Mouse (Mus musculus) spleen, postnatal 4 days (tissue): ENCODE results near the gene Snx29.

Experiments
- DNase-seq, 2 experiments: peaks; one replicate each; pipeline ENCODE4 v3.0.0; 2022; ENCODE audit warnings: low spot score in 2 of 2

Gene Snx29

GRCm38 (mm10) chr16:11688281-11689005, 365.7 kb downstream of the Snx29 start:
- DNase-seq, result no peak

GRCm38 (mm10) chr16:11690097-11690496, 367.4 kb downstream of the Snx29 start:
- no peak for DNase-seq

- no peak for DNase-seq
These were observed 368.0 kb downstream of the Snx29 start for GRCm38 (mm10) chr16:11690756-11691155.

- DNase-seq, result no peak
These were observed 368.9 kb downstream of the Snx29 start for GRCm38 (mm10) chr16:11691487-11692200.

DNA sequence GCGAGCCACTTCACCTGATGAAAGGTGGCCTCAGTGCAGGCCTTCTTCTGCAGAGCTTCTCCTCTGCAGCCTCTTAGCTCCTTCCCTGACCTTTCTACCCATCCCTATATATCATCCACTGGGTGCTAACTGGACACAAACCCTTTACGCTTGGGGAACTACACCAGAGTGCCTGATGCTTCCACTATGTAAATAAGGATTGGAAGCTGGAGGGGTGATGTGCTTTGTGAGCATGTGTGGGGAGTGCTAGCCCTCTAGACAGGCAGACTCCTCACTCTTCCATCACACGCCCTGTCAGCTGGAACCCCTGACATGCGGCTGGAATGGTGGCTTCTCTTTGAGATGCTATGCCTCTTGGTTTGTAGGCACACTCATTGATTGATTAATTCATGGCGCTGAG, 370.0 kb downstream of the Snx29 start:
- no peak for DNase-seq

DNA sequence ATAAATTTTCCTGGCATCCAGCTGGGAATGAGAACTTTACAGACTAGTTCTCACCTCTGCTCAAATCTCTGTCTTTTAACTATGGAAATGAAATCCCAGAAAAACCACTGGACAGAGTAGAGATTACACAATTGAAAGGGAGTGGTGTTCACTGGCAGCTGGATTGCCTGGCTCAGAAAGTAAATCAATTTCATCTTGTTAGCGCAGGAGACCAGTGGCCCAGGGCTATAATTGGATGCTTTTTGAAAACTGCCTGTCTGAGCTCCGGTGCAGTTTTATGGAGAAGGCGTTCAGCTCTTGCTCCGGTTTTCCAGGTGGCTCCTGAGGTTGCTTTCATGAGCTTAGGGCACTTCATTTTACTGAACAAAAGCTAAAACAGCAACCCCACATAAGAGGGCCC, 371.7 kb downstream of the Snx29 start:
- no peak for DNase-seq

DNA sequence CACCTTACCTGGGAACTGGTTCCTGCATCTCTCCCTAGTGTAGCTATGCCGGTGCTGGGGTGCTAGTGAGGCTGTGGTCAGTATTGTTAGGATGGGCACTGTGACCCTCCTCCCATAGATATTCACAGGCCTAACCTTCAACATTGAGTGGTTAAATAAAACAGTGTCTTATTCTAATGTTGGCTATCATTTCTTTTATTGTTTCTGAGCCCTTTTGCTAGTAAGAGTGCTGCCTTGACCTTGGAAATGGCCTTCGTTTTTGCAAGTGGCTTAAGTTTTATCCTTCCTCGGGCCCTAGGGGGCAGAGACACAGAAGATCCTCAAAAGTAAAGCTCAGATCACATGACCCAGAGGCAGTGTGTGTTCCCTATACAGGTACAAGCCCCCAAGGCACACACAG, 374.1 kb downstream of the Snx29 start:
- DNase-seq, result no peak

GRCm38 (mm10) chr16:11697710-11698357, 375.1 kb downstream of the Snx29 start:
- DNase-seq, result no peak

GRCm38 (mm10) chr16:11701579-11701978, 378.9 kb downstream of the Snx29 start:
- DNase-seq, result no peak

DNA sequence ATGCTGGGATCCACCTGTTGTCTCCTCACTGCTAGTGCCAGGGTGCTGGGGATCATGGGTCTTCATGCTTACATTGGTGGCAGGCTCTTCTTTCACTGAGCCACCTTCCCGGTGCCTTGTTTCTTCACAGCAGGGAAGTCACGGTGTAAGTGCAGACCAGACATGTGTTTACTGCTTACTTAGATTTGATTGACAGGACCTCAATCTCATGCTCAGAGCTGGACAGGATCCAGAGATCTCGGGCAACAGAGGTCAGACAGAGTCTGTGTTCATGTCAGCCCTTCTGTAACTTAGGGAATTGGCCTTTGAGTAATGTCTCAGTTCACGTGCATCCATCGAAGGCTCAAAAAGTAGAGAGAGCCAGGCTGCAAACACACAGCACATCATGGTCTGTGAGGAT, 381.4 kb downstream of the Snx29 start:
- DNase-seq, result no peak

- no peak for DNase-seq
These were observed 382.7 kb downstream of the Snx29 start for GRCm38 (mm10) chr16:11705456-11705855.

GRCm38 (mm10) chr16:11708097-11708496, 385.4 kb downstream of the Snx29 start:
- DNase-seq, result no peak

DNA sequence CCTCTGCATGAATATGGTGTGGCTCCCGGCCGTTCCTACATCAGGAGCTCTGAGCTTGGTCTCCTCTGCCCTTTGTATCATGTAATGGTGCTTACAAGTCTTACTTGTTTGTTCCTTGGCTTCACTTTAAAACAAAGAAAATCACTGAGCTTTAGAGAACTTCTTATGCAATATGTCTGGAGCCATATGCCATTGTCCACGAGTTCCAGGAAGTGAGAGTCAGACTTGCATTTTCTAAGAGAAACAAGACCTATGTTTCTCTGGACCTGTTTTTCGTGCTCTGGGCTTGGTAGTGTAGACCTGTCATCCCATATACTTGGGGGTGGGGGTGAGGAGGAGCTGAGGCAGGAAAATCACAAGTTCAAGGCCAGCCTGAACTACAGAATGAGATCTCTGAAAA, 386.7 kb downstream of the Snx29 start:
- DNase-seq, result no peak

- DNase-seq, result no peak
These were observed 387.4 kb downstream of the Snx29 start for GRCm38 (mm10) chr16:11709999-11710667.

DNA sequence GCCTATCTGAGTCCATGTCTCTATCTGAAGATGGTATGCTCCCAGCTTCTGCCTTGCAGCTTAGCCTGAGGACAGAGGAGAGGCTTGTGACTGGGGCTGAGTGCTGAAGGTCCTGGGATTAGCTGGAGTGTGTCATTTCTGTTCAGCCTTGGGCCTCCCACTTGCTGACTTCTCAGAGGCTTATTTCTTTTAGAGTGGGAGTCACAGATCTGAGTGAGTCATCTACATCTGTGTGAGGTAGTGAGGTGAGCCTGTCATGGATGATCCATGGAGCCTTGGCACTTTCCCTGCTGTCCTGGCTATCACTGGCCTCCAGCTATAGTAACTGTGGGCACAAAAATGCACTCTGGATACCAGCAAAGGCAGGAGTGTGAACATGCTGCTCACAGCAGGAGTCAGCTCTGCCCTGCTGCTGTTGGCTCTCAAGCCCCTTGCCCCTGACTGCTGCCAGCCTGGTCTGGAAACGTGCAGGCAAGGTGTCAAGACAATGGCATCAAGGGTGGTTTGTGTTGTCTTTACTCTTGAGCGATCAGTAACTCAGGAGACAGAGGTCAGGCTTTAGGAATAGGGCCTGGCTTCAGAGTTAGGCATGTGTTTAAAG, 390.7 kb downstream of the Snx29 start:
- no peak for DNase-seq

DNA sequence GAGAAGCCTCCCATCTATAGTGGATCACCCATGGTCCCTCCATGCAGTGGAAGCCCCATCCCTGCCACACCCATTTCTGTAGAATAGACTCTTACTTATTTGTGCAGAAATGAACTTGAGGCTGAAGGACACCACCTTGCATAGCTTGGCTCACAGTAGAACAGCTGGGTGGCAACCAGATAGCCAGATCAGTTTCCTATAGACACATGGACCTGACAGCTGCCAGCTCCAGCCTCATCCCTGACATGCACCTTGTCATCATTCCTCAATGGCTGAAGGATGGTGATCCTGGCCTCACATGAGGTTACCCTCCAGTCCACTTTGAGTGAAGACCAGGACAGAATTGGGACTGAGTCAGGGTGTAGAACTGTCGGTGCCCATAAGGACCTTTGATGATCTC, 394.2 kb downstream of the Snx29 start:
- no peak for DNase-seq

DNA sequence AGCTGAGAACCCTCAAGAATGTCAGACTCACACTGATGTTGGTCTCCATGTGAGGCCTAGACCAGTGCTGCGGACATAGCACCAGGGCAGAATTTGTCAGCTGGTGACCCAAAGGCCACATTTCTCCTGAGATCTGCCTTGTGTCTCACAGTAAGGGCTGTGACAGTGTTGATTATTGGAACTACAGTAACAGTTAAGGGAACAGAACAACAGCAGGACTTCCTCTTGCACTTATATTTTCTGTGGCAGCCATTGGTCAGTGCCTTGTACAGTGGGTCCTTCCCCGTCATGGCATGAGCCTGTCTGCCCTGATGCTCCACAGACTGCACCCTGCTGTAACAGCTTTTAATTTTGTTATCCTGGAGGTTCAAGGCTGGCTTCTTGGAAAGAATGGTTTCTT, 403.2 kb downstream of the Snx29 start:
- no peak for DNase-seq

DNA sequence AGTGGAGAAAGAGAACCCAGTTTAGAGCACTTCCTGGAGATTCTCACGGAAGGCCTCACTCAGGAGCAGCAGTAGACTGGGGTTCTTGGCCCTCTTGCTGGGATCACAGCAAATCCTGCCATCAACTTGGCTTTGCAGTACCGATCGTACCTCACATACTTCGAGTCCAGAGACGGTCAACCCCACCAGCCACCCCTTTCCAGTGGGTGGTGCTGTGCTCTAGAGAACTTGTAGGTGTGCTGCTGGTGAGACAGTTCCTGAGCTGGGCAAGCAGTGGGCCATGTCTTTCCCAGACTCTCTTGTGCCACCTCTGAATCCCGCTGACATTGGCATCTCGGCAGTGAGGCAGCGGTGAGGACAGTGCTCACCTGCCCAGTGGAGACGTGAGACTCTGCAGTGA, 404.6 kb downstream of the Snx29 start:
- DNase-seq, result no peak

GRCm38 (mm10) chr16:11728131-11728530, 405.4 kb downstream of the Snx29 start:
- no peak for DNase-seq

- no peak for DNase-seq
These were observed 405.9 kb downstream of the Snx29 start for GRCm38 (mm10) chr16:11728627-11729026.

DNA sequence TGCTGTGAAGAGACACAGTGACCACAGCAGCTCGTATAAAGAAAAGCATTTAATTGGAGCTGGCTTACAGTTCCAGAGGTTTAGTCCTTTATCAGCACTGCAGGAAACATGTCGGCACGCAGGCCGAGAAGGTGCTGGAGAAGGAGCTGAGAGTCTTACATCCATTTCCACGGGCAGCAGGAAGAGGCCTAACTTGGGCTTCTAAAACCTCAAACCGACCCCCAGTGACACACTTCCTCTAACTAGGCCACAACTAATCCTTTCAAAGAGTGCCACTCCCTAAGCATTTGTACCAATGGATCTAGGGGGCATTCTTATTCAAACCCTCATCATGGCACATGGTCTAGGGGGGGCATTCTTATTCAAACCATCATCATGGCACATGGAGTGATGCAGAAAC, 406.4 kb downstream of the Snx29 start:
- no peak for DNase-seq

- DNase-seq, result no peak
These were observed 407.1 kb downstream of the Snx29 start for GRCm38 (mm10) chr16:11729815-11730214.
